Mouse (Mus musculus): Measurements from ENCODE around the gene Rnf212.

The Rnf212 gene

DNA sequence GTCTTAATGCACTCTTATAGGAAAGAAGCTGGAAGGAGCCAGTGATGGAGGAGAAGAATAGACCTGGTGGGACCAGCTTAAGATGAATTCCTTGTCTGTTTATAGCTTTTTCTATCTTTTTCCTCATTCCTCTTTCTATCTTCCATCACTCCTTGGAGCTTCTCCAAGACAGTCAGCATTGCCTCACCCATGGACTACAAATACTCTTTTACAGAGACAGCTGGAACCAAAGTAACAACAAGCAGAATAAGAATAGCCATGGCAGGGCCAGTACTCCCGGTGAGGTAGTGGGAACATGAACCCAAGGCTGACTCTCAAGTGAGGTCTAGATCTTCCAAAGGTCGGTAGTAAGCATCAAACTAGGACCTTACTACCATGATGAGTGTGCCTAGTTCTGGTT lies 61.7 kb downstream of the Rnf212 start:
- no peak for DNase-seq (ENCODE audit: low spot score)

DNA sequence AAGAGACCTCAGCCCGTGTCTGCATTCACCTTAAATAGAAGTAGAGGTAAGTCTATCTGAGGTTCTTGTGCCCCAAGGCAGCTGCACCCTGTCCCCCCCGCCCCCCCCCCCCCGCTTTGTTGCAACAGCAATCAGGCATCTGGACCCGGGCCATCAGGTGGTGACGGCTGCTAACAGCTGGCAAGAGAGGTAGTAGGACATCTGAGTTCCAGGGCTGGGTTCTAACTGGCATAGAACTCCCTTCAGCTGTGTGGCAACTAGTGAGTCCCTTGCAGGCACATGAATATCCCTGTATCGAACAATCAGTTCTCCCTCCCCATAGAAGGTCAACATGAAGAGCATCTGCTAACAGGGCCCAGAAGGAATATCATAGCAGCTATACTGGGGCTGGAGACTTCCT lies 62.8 kb downstream of the Rnf212 start:
- no peak for DNase-seq (ENCODE audit: low spot score)

DNA sequence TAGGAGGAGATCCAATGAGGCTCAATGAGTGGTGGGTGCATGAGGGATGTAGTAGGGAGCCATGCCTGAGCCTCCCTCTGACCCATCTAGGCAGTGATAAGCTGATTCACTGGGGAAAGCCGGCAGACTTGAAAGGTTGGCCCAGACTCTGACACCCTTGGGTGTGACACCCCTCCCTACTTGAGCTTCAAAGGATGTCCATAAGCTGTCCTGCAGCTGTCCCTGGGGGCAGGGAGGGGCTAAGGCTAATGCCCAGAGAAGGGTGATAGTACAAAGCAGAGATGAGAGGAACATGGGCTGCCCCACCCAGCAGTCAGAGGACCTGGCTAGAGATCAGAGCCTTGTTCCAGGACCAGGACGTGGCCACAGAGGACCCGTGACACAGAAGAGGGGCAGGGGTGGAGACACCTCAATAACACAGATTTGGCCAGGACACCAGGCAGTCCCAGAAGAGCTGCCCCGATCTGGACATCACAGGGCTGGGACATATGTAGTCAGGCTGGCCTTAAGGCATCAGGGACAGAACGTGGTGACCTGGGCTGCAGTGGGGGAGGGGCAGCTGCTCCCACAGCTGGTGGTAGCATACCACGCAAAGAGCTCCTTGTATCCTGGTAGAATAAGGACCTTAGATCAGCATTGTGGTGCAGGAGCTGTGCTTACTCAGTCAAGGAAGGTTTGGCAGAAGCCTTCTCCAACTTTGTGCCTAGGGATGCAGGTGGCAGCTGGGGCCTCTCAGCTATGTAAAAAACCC lies 65.6 kb downstream of the Rnf212 start:
- no peak for DNase-seq (ENCODE audit: low spot score)

DNA sequence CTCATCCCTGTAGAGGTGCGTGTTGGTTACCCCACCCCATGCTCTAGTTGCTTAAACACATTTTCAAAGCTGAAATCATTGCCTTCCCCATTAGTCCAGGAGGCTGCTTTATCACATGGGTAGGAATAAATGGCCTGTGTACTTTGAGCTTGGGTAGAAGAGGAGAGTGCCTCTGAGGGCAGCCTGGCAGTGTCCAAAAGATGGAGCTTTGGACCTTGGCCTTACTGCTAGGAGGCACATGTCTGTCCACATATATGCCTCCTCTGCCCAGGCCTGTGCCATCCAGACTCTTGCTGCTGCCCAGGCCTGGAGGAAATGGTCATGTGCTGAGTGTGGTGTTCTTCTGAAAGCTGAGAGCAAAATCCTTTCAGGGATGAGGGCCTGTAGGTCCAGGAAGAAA lies 66.4 kb downstream of the Rnf212 start:
- no peak for DNase-seq (ENCODE audit: low spot score)

DNA sequence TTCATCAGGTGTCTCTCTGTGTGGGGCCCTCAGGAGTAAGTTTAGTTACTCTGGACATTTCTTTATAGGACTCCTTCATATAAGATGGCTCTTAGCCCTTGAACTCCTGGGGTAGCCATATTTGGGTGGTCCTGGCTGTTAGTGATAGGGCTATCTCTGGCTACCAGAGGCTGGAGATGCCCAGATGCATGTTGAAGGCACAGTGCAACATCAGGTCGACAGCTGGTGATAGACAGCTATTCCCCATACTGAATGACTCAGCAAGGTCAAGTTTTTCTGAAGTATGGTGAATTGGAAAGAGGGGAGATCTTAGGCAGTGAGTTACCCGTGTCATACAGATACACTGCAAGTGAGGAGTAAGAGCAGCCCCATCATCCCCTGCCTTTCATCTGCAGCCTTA lies 67.0 kb downstream of the Rnf212 start:
- no peak for DNase-seq (ENCODE audit: low spot score)

DNA sequence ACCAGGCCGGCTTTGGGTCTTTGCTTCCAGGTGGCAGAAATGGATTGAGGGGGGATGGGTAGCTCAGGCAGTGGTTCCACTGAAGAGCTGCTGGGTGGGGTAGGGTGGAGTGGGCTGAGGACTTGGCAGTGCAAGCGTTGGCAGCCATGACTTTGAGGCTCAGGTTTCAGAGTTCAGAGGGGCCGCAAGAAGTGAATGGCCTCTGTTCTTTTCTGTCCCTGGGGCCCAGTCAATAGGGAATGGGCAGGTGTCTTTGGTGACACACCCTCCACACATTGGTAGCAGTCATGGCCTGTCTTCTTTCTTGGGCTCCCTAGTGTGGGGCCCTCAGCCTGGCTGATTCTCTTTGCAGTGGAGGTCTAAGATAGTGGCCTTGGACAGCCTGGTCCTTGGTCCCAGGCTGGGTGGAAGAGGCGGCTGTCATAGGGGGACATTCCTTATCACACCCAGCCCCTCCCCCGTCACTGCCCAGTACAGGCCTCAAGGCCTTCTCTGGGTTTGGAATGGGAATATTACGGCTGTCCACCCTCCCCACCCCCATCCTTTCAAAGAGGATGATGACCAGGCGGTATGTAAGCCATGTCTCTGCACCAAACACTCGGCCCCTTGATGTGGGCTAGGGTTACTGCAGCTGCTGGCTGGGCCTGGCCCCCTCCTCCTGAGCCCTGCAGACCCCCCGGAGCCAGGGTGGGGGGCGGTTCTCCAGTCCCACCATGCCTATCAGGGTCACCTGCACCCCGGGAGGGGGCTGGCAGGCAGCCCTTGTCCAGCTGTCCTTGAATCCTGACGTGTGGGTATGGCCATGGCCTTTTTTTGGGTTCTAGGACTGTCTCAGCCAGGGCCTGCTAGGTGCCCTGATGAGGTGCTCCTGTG lies 70.8 kb downstream of the Rnf212 start:
- DNase-seq (ENCODE audit: low spot score) = no peak

DNA sequence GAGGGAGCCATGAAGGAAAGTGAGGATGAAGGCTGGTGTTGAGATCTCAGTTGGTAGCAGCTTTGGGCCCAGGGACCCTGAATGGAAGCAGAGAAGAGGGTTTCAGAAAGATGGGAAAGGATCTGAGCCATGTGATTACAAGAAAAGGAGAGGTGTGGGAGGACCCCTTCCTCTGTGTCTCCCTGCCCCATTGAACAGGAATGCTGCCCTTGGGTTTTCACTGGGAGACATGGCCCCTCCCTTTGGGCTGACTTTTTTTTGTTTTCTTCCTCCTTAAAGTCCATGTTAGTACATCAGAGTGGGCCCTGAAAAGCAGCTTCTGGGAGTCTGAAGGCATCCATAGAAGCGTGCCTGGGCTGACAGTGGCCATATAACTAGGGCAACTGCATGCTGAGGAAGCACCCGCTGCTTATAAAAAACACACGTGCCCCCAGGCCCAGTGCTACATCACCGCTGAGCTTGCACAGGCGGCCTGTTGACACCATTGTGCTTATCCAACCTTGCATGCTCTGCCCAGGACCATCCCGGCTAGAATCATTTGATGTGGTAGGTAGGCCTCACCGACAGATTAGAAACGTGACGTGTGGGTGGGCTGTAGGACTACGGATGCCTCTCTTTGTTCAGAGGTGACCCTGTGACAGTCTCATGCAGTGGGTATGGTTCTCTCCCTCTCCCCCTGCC lies 73.3 kb downstream of the Rnf212 start:
- no peak for DNase-seq (ENCODE audit: low spot score)

DNA sequence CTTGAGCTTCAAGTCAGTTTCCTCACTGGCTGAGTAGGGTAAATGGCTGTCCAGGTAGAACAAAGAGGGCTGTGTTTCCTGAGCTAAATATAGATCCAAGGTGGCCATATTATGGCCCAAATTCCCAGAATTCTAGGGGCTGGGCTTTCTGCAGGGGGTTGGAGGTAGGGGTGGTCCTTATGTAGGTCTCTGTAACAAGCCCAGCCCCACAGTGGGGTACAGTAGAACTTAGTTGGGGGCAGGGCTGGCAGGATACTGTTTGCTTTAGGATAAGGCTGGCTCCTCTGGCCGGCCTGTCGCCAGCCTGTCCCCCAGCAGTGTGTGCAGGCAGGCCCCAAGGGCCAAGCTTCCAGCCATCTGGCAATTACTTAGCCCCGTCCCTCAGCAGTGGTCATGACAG lies 74.4 kb downstream of the Rnf212 start:
- no peak for DNase-seq (ENCODE audit: low spot score)

DNA sequence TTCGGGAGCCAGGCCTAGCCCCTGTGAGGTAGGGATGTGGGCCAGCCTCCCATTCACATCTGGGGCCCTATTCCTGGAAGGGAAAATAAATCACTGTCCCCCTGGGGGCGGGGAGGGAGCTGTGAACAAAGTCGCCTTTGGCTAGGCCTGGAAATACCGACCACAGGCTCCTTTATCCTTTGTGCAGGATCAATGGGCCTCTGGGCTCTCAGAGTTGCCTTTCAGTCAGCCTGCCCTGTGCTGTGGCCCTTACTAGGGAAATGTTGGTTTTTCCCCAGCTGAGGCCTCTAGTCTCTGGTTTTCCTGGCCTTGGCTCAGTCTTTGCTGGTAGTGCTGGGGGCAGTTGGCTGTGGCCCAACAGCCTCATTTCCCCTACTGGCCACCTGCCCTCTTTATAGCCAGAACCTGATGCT lies 77.4 kb downstream of the Rnf212 start:
- no peak for DNase-seq (ENCODE audit: low spot score)

DNA sequence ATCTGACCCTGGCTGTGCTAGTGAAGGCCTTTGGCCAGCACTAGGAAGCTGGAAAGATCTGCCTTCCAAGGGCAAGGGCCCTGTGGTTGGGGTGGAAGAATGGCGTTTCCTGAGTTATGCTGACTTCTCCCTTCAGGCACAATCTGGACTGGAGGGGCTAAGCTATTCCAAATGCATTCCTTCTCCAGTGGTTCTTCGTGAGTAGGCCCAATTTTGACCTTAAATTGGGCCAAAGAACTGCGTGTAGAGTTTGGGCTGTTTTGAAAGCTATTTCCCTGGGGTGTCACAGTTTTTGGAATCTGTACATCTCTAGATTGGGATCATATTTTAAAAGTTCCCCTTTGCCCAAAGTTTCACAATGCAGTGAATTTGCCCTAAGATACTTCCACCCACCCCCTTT lies 78.2 kb downstream of the Rnf212 start:
- no peak for DNase-seq (ENCODE audit: low spot score)

DNA sequence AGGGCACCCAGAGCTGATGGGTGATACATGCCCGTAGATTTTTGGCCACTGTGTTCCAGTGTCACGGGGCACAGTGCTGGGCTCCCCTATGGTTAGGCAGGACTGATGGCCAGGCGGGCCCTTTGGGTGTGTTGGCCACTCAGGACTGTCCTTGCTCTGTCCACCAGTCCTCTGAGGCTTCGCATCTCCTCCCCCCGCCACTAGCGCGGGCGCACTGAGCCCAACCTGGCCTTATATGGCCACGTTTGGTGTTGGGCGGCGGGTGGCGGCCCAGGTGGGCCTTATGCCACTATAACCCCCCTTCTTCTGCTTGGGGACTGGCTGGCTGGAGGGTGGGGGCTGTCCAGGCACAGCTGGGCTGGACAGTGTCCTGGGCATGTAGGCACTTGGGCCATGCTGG lies 78.9 kb downstream of the Rnf212 start:
- DNase-seq (ENCODE audit: low spot score) = no peak

DNA sequence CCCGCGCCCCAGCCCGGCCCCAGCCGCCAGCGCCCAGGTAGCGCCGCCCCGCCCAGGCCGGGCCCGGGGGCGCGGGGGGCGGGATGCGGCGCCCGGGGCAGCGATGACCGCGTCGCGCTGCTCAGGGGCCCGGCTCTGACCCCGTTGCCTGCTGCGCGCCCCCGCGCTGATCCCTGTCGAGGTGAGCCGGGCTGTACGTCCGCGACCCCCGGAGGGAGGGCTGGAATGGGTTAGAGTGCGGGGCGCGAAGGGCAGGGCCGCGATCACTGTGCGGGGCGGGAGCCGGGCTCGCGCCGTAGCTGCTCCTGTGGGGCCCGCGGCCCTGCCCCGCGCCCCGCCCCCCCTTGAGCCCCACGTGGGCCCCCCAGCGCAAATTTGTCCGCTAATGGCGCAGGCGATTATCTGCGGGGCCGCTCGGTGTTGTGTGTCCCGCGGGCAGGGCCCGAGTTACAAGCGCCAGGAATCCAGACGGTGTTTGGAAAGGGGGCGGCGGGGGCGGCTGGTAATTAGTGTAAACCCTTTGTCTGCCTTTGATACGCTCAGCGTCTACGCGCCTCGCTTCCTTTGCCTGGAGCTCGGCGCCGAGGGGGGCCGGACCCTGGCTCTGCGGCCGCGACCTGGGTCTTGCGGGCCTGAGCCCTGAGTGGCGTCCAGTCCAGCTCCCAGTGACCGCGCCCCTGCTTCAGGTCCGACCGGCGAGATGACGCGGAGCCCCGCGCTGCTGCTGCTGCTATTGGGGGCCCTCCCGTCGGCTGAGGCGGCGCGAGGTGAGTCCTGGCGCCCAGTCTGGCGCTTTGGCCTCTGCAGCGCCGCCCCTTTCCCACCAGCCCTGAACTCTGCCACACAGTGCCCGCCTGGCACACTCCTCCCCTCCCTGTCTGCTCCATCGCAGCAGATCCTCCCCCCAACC lies 80.2 kb downstream of the Rnf212 start:
- DNase-seq (ENCODE audit: low spot score) = no peak

DNA sequence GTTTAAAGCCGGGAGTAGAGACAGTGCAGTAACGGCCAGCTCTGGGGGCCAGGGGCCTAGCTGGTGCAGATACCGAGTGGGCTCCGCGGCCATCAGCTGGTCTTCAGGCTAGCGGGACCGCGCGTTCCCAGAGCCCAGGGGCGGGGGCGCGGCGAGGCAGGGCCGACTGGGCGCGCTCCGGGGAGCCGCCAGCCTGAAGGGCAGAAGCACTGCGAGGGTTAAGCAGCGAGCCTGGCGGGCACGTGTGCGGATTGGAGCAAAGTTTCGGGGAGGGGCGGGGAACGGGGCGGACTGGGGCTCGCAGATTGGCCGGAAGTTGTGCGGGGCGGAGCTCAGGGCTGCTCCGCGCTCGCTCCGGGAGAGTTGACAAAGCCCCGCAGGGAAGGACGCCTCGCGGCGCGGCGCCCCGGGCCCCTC lies 80.9 kb downstream of the Rnf212 start:
- DNase-seq (ENCODE audit: low spot score) = peak; percentile 56

DNA sequence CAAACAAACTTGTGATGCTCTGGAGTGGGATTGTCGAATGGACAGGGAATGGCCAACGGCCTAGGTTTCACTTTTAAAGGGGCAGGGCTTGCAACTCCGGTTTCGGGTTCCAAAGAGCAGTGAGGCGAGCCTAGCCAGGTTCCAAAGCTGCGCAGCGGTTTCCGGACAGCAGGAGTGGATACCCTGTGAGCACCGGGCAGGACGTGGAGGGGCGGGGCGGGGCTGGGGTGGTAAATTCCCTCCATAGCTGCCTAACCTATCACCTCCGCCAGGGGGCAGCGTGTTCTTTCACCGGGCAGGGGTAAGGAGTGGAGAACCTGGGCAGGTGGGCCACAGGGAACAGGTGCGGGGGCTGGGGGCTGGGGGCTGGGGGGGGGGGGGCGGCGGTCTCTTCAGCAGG lies 82.5 kb downstream of the Rnf212 start, which contains the start of gene Fgfrl1:
TSS of gene Fgfrl1 (plus strand) at position 112 of the 400 bp plus-strand sequence.
- no peak for DNase-seq (ENCODE audit: low spot score)

DNA sequence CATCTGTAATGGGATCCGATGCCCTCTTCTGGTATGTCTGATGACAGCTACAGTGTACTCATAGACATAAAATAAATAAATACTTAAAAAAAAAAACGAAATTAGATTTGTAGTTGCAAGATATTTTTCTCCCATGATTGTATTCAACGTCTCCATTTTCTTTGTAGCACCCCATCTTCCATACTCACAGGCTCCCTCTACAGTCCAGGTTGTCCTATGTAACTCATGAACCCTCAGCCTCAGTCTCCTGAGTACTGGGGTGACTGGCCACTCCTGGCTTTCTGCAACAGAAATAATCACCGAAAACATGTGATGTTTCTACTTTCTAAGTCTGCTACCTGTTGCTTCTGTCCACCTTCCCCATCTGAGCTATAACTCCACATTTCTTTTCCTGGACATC lies 83.6 kb downstream of the Rnf212 start:
- DNase-seq (ENCODE audit: low spot score) = no peak

DNA sequence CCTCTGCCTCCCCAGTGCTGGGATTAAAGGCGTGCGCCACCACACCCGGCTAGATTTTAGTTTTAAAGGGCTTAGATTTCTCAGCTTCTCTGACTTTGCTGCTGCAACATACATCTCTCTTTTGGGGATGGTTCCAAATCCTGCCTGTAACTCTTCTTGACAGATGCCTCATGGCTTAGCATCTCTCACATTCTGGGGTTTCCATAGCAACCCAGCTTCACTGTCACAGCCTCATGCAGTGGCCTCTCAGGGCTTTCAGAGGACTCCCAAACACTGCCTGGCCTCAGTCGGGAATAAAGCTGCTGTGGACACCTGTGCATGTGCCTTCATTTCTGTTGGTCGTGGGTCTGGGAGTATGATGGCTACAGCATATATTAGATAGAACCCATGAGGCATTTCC lies 85.7 kb downstream of the Rnf212 start:
- no peak for DNase-seq (ENCODE audit: low spot score)

DNA sequence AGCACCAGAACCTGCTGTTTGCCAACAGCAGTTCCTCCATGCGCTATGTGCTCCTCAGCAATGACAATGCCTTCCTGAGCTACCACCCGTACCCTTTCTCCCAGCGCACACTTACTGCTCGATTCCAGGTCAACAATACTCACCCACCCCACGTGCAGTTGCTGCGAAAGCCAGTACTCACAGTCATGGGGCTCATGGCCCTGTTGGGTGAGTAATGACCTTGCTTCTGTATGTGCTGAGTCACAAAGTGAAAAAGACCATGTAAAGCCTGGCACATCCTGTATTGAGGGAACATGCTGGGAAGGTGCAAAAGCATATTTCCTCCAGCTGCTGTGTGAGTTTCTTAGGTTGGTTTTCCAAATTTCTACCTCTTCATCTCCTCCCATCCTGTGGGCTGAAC lies 93.9 kb downstream of the Rnf212 start:
- no peak for DNase-seq (ENCODE audit: low spot score)

DNA sequence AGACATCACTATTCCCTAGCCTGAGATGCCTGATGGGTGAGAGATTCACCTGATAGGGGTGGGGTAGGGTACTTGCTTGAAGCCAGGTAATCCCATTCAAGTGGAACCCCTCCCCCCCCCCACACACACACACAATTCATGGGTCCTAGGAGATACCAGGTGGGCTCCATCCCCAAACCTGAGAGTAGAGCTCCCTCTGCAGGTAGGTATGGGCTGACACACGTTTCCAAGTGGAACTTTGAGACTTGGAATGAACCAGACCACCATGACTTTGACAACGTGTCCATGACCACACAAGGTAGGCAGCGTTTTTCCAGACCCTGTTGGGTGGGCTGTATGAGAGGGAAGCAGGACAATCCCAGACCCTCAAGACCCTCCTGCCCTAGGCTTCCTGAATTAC lies 94.9 kb downstream of the Rnf212 start:
- DNase-seq (ENCODE audit: low spot score) = no peak
